21 mouse cellular contexts compared by ENCODE assay signal in the genomic region with DNA sequence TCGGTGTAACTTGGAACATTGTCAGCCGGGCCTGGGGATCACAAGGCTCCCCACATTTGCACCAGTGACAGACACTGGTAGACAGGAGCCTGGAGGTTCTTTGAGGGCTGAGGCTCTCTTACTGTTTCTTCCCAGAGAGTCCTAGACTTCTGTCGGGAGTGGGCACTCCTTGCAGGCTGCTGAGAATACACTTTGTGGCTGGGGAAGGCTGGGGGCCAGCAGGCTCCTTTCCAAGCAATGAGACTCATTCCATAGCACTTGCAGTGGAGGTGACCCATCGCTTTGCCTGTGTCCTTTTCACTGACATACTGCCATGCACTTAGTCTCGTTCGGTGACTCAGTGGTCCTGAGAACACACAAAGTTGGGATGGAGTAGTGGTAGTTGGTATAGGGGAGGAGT. TPM values are rescaled to one million over a fixed set of nuclear protein-coding genes. Genes with fewer than 3 reads are reported as not detected.
"Had no signal": no experiment of that assay in that cellular context is flagged by ENCODE, and none has a peak within 500 bp of the region (broad histone marks: within the 10 kb centered on the region; RNA-seq: fewer than 3 reads in every experiment).

No protein-coding gene starts in this region.

- H3K9me3 ChIP-seq: limb, embryonic 13.5 days; liver, embryonic 12.5 days; liver, embryonic 15.5 days; lung, embryonic 15.5 days; megakaryocyte, embryonic 14.5 days; midbrain, embryonic 10.5 days; midbrain, embryonic 13.5 days; neural tube, embryonic 12.5 days had no signal

- H3K36me3 ChIP-seq: limb, embryonic 13.5 days; liver, embryonic 12.5 days; liver, embryonic 15.5 days; lung, embryonic 15.5 days; midbrain, embryonic 10.5 days; midbrain, embryonic 13.5 days; neural tube, embryonic 12.5 days had no signal

- DNase-seq: kidney, adult 2 months; kidney, postnatal 25 days; layer of hippocampus, adult 9-11 months; liver; lung, adult 18-20 months; lung, postnatal 10 days; lung, postnatal 36 days; thymus, postnatal 25 days had no signal

- H3K27ac ChIP-seq: kidney, postnatal 0 days; layer of hippocampus, adult 2 months; limb, embryonic 13.5 days; liver, embryonic 12.5 days; liver, embryonic 15.5 days; lung, embryonic 15.5 days; midbrain, embryonic 10.5 days; midbrain, embryonic 13.5 days; neural tube, embryonic 12.5 days had no signal

- ATAC-seq: intestine, postnatal 0 days; liver, embryonic 12.5 days; midbrain, embryonic 13.5 days; midbrain, embryonic 16.5 days had no signal

- H3K4me2 ChIP-seq: limb, embryonic 13.5 days; liver, embryonic 12.5 days; liver, embryonic 15.5 days; lung, embryonic 15.5 days; midbrain, embryonic 13.5 days; neural tube, embryonic 12.5 days had no signal

- H3K4me3 ChIP-seq: layer of hippocampus, adult 2 months; limb, embryonic 13.5 days; liver, embryonic 12.5 days; liver, embryonic 15.5 days; lung, embryonic 15.5 days; megakaryocyte, embryonic 14.5 days; midbrain, embryonic 10.5 days; midbrain, embryonic 13.5 days; neural tube, embryonic 12.5 days had no signal

- H3K27me3 ChIP-seq: liver, embryonic 12.5 days; liver, embryonic 15.5 days; lung, embryonic 15.5 days; midbrain, embryonic 13.5 days; neural tube, embryonic 12.5 days had no signal

- H3K4me1 ChIP-seq: liver, embryonic 12.5 days; liver, embryonic 15.5 days; lung, embryonic 15.5 days; megakaryocyte, embryonic 14.5 days; midbrain, embryonic 10.5 days; midbrain, embryonic 13.5 days; neural tube, embryonic 12.5 days had no signal

- H3K9ac ChIP-seq: limb, embryonic 13.5 days; liver, embryonic 12.5 days; liver, embryonic 15.5 days; lung, embryonic 15.5 days; midbrain, embryonic 13.5 days; neural tube, embryonic 12.5 days had no signal

RNA-seq across cellular contexts. Expression of gene 3425401B19Rik, which starts 30.0 kb away (rescaled TPM):
- polyA plus RNA-seq: liver, embryonic 12.5 days; midbrain, embryonic 13.5 days; midbrain, embryonic 16.5 days; thymus, postnatal 0 days had no signal
